In the genomic region with DNA sequence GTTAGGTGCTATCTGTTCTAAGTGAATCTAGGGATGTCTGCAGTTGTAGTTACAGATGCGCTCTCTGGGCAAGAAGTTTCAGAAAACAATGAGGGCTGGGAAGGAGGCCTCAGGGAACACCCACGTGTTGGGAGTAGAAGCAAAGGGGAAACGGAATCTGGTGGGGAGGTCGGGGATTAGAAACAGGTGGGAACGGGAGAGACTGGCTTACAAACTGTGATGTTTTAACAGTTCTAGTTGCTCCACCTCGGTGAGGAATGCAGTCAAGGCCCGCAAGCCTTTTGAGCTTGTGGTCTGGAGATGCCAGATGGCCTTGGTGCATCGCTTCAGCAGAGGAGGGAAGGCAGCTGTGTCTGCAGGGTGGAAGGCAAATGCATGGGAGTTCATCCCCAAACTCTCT, we compare ENCODE assay signal across 23 mouse cellular contexts.
DNase-seq lines count a peak whose midpoint lies in the region; ATAC-seq and TF ChIP-seq lines count a peak whose summit lies in the region.
"Had no signal": no experiment of that assay in that cellular context is flagged by ENCODE, and none has a peak within 500 bp of the region (broad histone marks: within the 10 kb centered on the region; RNA-seq: fewer than 3 reads in every experiment).

No protein-coding gene starts in this region.

- H3K4me2 ChIP-seq in kidney, embryonic 14.5 days (replicated peaks; ENCODE audit: low read depth, low read length), result no peak overlapping the region
- no peak overlapping the region for H3K4me2 ChIP-seq in embryonic facial prominence, embryonic 15.5 days (replicated peaks)
- no peak overlapping the region for H3K4me2 ChIP-seq in myocyte (ENCODE audit: low read depth)
- H3K4me2 ChIP-seq: heart, embryonic 13.5 days; hindbrain, embryonic 14.5 days; intestine, embryonic 15.5 days; neural tube, embryonic 15.5 days had no signal

- 63% methylated on average over 8 of the region's 8 CpGs for WGBS in kidney, embryonic 14.5 days
- WGBS in embryonic facial prominence, embryonic 15.5 days, result 19% methylated on average over 8 of the region's 8 CpGs

- no peak overlapping the region for H3K27ac ChIP-seq in kidney, embryonic 14.5 days (ENCODE audit: low read depth, low read length)
- H3K27ac ChIP-seq in embryonic facial prominence, embryonic 15.5 days (replicated peaks), result peak overlapping the region; percentile 58
- H3K27ac ChIP-seq: gastrocnemius, adult 2 months; heart, embryonic 13.5 days; hindbrain, embryonic 14.5 days; intestine, embryonic 15.5 days; neural tube, embryonic 15.5 days had no signal

- H3ac ChIP-seq in myocyte (ENCODE audit: control insufficient read depth, insufficient read length), result no peak overlapping the region

- ATAC-seq in kidney, embryonic 14.5 days (ENCODE audit: low FRiP score, low TSS enrichment), result no peak
- ATAC-seq in embryonic facial prominence, embryonic 15.5 days (ENCODE audit: insufficient number of reproducible peaks, low FRiP score, low TSS enrichment, low read depth), result no peak
- ATAC-seq: forebrain, embryonic 16.5 days; intestine, embryonic 15.5 days had no signal

- no peaks in the 10 kb centered on the region for H3K4me1 ChIP-seq in kidney, embryonic 14.5 days (ENCODE audit: control insufficient read depth, insufficient read depth, low read length)
- peaks cover 24% of the 10 kb centered on the region for H3K4me1 ChIP-seq in embryonic facial prominence, embryonic 15.5 days
- H3K4me1 ChIP-seq: intestine, embryonic 15.5 days; megakaryocyte, embryonic 14.5 days; neural tube, embryonic 15.5 days had no signal

- no peaks in the 10 kb centered on the region for H3K36me3 ChIP-seq in kidney, embryonic 14.5 days (ENCODE audit: control insufficient read depth, insufficient read depth, low read length)
- no peaks in the 10 kb centered on the region for H3K36me3 ChIP-seq in embryonic facial prominence, embryonic 15.5 days
- H3K36me3 ChIP-seq in myocyte (ENCODE audit: control insufficient read depth, insufficient read depth), result no peaks in the 10 kb centered on the region
- H3K36me3 ChIP-seq: heart, embryonic 13.5 days; intestine, embryonic 15.5 days; neural tube, embryonic 15.5 days had no signal

- H3K9me3 ChIP-seq in kidney, embryonic 14.5 days (ENCODE audit: control insufficient read depth, low read length), result no peaks in the 10 kb centered on the region
- H3K9me3 ChIP-seq in embryonic facial prominence, embryonic 15.5 days (replicated peaks), result no peaks in the 10 kb centered on the region
- H3K9me3 ChIP-seq: intestine, embryonic 15.5 days; neural tube, embryonic 15.5 days had no signal

- no peaks in the 10 kb centered on the region for H3K27me3 ChIP-seq in kidney, embryonic 14.5 days (ENCODE audit: control insufficient read depth, insufficient read depth, low read length)
- no peaks in the 10 kb centered on the region for H3K27me3 ChIP-seq in embryonic facial prominence, embryonic 15.5 days
- H3K27me3 ChIP-seq in myocyte (ENCODE audit: control insufficient read depth, insufficient read depth, insufficient read length), result peaks cover 8% of the 10 kb centered on the region
- H3K27me3 ChIP-seq: heart, embryonic 13.5 days; intestine, embryonic 15.5 days; megakaryocyte, embryonic 14.5 days; neural tube, embryonic 15.5 days had no signal

- no peak for TF ChIP-seq POLR2A in myocyte (IDR thresholded peaks at IDR 0.05; ENCODE audit: insufficient read length, low read depth)

- H3K9ac ChIP-seq in kidney, embryonic 14.5 days (ENCODE audit: low read depth, low read length), result no peak overlapping the region
- no peak overlapping the region for H3K9ac ChIP-seq in embryonic facial prominence, embryonic 15.5 days
- H3K9ac ChIP-seq: heart, embryonic 13.5 days; hindbrain, embryonic 14.5 days; intestine, embryonic 15.5 days; neural tube, embryonic 15.5 days had no signal

- DNase-seq in kidney, postnatal 4 days, result peak; percentile 10 to 23
- DNase-seq in brain, adult 2 months (ENCODE audit: low read depth, low spot score), result peak; percentile 8
- no peak for DNase-seq in layer of hippocampus, postnatal 10 days (ENCODE audit: low spot score in 2 of 2)
- DNase-seq in neural tube, embryonic 10.5 days (ENCODE audit: extremely low spot score, low spot score), result no peak
- DNase-seq: adrenal gland, adult 8-10 months; B cell, adult 2 months; cerebellum, postnatal 10 days; gastrocnemius, adult 2 months; kidney, adult 9 months; lung, adult 18-20 months; lung, postnatal 14 days; midbrain, embryonic 14.5 days; right cerebral cortex, adult 18-20 months; thymus, postnatal 36 days had no signal

- H3K4me3 ChIP-seq in kidney, embryonic 14.5 days (ENCODE audit: low read length), result no peak overlapping the region
- no peak overlapping the region for H3K4me3 ChIP-seq in embryonic facial prominence, embryonic 15.5 days (replicated peaks)
- H3K4me3 ChIP-seq in myocyte, result no peak overlapping the region
- H3K4me3 ChIP-seq: gastrocnemius, adult 2 months; heart, embryonic 13.5 days; intestine, embryonic 15.5 days; megakaryocyte, embryonic 14.5 days; neural tube, embryonic 15.5 days had no signal

- no peaks in the 10 kb centered on the region for H3K79me2 ChIP-seq in myocyte (ENCODE audit: control insufficient read depth, insufficient read depth)

TF ChIP-seq in myocyte, 11 proteins besides CTCF, POLR2A, EP300 and RAD21:
- TF ChIP-seq CEBPB (IDR thresholded peaks at IDR 0.05; ENCODE audit: insufficient read depth, poor library complexity, severe bottlenecking) (no peak), REST (IDR thresholded peaks at IDR 0.05; ENCODE audit: insufficient read depth, insufficient read length) (no peak), POLR2AphosphoS2 (IDR thresholded peaks at IDR 0.05; ENCODE audit: insufficient read length, low read depth) (no peak), SRF (IDR thresholded peaks at IDR 0.05; ENCODE audit: control insufficient read depth, insufficient read length, low read depth) (no peak), E2F4 (IDR thresholded peaks at IDR 0.05; ENCODE audit: insufficient read depth) (no peak), USF1 (IDR thresholded peaks at IDR 0.05; ENCODE audit: low read depth) (no peak), MAX (IDR thresholded peaks at IDR 0.05; ENCODE audit: low read depth) (no peak), TCF12 (IDR thresholded peaks at IDR 0.05; ENCODE audit: insufficient read depth, poor library complexity, severe bottlenecking) (no peak), TCF3 (IDR thresholded peaks at IDR 0.05; ENCODE audit: insufficient read length, low read depth) (no peak), MYOG (IDR thresholded peaks at IDR 0.05; ENCODE audit: control insufficient read depth in 1 of 3, insufficient read depth in 1 of 3, insufficient read length in 2 of 3, low read depth in 2 of 3) (peak in 2 of 3 experiments; percentile 35 to 55), MYOD1 (IDR thresholded peaks at IDR 0.05; ENCODE audit: control insufficient read depth in 1 of 3, insufficient read length in 2 of 3, low read depth in 2 of 3) (peak in 2 of 3 experiments; percentile 61)

Comparison
In these comparisons a context has a peak if more than half of its experiments do, and no peak if none do; other contexts are left out.
1. DNase-seq: peak in kidney, postnatal 4 days (2 of 2) and brain, adult 2 months (single experiment); none in layer of hippocampus, postnatal 10 days (0 of 2) and neural tube, embryonic 10.5 days (single experiment).